Mouse (Mus musculus) R1 (cell line): ENCODE results near the gene Cfap58.

Source experiments
- DNase-seq: peaks from one replicate; pipeline ENCODE4 v3.0.0-alpha.2; 2018; ENCODE audit warnings: low read depth, low spot score

The Cfap58 gene

DNA sequence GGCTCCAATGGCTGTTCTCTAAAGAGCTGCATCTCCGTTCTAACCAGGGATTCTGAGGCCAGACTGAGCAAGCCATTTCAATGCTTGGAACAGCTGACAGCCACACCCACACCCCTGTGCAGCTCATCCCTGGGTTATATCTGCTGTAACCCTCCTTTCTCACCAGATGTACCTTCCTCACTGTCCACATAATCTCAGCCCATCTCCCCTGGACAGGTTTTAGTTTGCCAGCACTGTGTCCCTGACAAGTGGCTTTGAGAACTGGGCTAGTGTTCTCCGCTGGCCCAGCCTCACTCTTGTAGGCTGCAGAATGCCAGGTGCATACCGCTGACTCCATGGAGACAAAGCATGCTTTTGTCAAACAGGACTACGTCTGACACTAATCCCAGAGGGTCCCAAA lies 20.1 kb upstream of the Cfap58 start:
- DNase-seq = no peak

DNA sequence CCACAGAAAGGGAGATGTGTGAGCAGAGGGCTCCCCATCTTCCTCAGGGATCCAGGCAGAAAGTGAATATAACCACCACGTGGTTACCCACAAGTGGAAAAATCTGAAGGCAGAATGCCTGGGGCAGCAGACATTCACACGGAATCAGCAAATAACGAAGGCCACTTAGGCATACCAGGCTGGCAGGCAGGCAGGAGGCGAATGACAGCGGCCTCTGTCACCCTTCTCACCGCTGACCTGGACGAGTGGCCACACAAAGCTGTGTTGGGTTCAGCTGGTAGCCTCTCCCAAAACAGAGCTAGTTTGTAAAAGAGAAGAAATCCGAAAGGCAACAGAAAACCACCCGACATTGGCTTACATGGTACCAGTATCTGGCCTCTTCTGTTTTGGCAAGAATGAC lies 19.5 kb upstream of the Cfap58 start:
- DNase-seq = no peak

DNA sequence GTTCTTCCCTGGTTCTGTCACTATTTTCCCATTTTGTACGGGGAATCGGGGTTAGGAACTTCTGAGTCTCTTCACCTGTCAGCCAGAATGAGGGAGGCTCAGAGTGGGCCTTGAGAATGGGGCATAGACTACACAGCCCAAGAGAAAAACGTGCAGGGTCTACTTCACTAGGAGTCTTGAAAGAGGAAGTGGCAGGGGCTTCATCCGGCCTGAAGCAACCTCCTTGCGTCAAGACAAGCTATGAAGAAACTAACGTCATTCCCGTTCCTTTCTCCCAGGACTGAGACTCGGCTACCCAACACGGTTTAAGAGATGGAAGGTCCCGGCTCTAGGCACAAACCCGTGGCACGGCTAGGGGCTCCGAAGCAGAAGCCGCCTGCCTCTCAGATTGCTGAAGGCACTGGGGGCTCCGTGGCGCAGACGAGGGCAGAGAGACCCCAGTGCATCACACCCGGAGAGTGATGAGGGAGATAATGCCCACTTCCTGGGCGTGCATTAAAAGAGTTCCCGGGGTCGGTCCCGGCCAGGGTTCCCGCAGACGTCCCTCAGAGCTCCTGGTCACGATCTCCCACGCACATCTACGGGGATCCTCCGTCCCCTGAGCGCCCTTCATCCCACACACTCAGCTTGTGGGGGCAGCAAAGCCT lies 18.9 kb upstream of the Cfap58 start:
- peak; percentile 31 for DNase-seq

DNA sequence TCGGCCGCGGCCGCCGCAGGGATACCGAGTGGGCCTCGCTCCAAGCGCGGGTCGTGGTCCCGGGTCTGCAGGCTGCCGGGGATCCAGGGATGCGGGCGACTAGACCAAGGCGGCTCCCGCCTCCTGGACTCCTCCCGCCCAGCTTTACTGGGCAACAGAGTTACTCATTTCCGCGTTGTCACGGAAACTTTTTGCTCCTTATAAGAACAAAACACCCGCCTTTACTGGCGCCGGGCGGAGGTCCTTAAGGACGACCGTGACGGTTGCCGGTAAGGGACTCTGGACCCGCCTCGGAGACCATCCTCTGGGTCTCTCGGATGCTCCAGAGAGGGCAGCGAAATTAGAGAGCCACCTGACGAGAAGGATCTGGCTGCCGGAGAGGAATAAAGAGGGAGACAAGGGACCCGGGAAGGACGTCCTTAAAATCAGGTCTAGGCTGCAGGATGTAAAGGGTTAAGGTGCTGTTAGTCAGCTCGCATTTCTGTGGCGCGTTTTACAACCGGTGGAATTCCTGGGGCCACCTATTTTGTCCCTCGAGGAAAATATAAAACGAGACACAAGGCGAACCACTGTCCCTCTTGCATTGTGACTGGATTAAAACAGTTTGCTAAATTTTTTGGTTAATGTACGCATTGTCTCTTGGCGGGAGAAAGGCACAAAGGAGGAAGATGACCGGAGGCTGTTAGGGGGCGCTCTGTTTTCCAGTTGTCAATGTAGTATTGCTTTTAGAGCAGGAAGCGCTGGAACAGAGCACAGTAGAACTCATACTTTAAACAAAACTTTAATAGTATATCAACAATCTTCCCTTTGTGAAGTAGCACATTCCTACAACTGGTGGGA lies 18.1 kb upstream of the Cfap58 start, which contains the start of the genes Cfap43 and Itprip:
Gene Cfap43, minus strand, starts transcription at position 162 of the 840 bp plus-strand sequence.
Gene Itprip, minus strand, starts transcription at position 174 of the 840 bp plus-strand sequence.
- DNase-seq = peak; percentile 87

DNA sequence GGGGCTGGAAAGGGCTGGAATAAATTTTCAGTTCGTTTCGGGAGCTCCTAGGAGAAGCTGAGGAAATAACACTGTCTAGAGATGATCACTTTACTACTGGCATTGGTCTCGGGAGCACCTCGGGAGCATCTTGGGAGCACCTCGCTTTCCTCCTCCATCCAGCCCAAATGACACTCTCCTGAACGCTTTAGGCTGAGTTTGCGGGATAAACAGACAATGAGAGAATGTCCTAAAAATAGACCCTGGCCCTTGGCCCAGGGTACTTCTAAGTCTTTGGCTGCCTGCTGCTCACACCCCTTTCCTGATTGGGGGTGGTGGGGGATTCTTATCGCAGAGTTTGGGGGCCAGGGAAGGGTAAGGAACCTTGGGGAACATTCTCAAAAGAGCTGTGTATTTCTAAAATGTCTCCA lies 17.5 kb upstream of the Cfap58 start:
- DNase-seq = no peak

DNA sequence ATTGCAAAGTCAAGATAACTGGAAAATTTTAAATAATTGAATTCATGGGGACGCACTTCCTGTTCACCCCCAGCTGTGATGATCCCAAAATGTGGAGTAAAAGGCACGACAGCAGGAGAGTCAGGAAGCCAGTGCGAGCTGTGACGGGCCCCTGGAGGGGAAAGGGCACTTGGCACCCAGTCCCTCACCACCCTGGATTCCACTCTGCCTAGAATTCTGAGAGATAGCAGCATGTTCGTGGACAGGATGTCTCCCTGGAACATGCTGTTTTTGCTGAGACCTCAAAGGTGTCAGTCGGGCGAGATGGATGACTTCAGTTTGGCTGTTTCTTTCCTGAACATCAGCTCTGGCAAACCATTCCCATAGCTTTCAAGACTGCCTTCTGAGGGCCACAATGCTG lies 11.7 kb upstream of the Cfap58 start:
- DNase-seq = no peak

DNA sequence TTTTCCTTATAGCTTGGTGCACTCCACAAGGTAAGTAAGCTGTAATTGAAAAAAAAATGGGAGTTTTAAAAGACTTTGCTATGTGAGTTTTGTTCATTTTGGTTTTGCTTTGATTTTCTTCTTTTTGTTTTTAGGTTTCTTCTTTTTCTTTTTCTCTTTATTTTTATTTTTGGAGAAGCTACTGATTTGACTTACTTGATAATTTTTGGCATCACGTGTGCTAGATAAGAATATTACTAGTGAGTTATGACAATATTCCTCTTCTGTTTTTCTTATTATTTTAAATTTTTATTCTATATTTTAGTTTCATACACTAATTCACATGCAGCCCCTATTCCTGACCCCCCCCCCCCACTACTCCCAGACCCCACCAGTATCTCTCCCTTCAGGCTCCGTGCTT lies 10.4 kb upstream of the Cfap58 start:
- DNase-seq = no peak

DNA sequence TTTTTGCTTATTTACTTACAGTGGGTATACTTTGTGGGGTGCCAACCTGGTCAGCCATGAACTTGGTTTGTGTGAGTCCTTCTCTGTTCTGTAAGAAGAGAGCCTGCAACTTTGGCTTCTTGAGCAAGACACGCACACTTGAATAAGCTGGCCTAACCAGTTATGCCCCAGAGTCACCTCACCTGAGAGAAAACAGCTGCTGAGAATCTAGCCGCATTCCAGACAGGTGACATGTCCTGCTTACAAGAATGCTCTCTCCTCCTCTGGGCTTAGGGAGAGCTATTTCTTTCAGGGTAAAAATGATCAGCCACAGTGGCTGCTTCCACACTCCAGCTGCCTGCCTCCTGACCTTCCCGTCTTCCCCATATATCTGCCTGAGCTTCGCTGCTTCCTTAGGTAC lies 8.4 kb upstream of the Cfap58 start:
- DNase-seq = no peak

DNA sequence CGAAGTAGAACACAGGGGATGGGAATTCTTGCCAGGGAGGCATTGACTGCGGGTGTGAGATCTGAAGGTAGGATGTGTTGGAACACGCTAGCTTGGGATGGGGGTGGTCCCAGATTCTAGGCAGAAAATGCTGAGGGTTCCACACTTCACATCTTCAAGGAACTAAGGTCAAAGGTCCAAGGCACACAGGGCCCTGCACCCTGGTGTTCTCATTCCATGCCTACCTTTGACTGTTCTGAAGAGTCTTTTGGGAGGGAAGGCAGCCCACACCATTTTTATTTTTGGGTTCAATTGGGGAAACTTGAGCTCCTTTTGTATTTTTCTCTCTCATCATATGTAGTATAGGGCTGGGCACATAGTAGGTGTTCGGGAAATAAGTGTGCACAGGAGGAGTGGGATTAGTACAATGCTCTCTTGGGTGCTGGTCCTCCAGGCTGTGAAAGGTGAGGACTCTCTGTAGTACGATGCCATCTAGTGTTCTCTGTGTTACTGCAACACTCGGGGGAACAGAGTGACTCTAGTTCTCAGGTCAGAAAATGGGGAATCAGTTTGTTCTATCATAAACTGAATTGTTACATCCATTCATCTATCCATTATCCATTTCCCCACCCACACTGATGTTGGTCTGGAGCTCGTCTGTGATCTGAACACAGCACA lies 5.4 kb upstream of the Cfap58 start:
- DNase-seq = peak; percentile 57

DNA sequence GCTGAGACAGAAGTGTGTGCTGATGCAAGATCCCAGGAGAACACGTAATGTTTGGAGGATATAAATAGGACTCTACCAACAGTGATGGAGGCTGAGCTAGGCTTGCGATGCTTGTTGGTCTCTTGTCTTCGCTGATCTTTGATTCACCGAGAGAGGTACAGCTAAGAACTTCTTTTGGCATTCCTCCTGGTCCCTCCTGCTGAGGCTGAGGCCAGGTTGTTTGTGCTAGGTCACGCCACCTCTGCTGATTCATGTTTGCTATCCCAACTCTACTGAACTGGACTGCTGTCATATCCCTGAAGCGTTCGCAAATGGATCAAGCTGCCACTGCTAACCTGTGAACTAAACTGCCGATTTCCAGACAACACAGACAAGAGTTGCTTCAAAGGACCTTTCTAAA lies 3.3 kb upstream of the Cfap58 start:
- peak; percentile 49 for DNase-seq

DNA sequence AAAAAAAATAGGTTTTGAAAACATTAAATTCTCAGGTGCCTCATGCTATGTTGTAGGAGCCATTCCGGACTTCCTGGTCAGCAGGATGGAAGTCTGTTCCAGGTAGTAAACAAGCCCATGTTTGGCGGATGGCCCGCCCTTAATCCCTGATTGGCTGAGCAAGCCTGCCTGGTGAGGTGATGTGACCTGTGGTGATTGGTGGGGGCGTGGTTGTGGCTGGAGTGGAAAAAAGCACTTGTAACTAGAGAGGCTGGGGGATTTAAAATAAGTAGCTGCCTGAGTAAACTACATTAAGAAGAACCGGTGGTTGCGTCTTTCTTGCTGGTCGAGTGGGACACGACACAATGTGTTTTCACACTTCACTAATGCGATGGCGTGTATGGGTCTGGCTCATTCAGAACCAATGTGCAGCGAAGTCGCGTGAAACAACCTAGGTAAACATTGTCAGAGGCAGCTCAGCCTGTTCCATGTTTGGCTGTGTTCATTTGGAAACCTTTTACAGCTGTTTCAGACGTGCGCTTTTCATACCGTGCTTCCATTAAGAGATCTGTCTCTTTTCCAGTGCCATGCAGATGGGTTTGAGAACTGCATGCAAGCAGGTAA lies 2.7 kb upstream of the Cfap58 start:
- DNase-seq = peak; percentile 61

DNA sequence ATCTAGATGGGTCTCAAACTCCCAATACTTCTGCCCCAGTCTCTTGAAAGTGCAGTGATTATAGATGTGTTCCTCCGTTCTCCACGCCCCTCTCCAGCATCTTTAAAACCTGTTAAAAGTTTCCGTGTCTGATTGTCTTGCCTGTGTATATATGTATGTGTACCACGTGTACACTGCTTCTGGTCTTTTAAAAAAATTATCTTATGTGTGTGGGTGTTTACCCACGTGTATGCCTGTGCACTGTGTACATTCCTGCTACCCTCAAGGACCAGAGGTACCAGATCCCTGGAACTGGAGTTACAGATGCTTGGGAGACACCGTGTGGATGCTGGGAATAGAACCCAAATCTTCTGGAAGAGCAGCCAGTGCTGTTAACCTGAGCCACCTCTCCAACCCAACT lies 1.9 kb upstream of the Cfap58 start:
- no peak for DNase-seq

DNA sequence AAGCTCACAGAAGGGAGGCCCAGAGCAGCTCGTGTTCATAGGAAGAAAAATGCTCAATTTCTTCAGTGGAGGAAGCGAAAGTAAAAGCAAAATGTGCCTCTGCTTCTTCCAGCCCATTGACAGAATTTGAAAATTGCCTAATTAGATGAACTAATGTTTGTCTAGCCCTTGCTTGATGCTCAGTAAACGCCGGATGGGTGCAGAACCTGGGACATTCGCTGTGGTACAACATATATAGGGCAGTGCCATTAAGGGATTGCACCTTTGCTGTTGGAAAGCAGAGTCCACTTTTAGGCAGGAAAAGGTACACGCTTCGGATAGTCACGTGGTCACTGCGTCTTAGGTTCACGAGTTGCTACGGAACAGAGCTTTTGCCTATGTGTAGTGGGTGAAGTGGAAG lies 985 bp upstream of the Cfap58 start:
- no peak for DNase-seq

DNA sequence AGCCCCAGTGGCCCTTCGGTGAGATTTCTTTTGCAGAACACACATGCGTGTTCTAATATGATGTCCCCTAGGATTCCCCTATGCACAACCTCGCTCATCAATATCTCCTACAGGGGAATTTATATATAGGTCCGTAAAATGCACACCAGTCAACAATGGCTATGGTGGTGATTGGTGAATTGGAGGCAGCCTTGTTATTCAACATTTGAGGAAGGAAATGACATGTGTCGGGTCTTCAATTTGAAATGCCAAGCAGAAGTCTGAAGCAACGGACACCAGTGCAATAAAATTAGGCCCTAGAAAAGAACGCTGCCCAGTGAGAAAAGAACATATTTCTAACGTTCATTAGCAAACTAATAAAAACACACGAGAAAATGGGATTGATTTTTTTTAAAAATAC lies 537 bp upstream of the Cfap58 start:
- no peak for DNase-seq

DNA sequence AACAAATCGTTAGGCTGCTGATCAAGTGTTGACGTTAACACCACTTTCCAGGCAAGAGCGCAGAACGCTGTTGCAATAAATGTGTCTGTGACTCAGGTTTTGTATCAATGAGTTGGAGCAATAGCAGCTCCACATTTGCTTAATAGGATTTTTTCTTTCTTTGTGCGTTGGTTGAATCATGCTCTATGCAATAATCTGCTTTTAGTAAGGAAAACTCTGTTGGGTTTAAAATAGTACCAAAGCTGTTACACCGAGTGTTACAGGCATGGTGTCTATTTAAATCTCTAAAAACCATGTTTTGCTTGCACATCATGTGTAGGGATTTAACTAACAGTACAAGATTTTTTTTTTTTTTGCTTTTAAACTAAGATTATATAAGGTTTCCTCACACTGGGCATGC lies 1.9 kb downstream of the Cfap58 start:
- DNase-seq = no peak

DNA sequence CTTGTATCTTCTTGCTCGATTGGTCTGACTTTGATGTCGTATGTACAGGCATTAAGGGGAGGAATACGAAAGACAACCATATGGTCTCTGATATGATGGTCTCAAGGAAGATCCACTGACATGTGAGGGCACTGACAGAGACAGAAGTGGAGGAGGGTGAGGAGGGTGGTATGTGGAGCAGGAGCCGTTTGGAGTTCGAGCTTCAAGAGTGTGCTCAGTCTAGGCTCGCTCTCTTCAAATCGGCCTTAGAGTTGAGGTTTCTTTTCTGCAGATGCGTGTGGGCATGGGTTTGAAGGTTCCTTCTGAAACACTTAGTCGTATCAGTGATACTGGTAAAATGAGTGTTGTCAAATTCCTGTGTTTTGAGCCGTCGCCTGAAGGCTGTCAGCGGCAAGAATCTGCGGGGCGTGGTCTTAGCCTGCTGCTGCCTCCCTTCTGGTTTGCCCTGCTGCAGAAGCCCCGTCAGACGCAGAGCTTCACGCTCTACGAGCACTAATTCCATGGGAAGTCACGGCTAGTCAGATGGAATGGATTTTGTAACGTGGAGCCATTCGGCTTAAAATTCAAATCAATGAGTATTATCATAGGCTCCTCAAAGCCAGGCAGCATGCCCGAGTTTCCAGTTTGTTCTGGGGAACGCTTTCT lies 9.5 kb downstream of the Cfap58 start:
- no peak for DNase-seq

DNA sequence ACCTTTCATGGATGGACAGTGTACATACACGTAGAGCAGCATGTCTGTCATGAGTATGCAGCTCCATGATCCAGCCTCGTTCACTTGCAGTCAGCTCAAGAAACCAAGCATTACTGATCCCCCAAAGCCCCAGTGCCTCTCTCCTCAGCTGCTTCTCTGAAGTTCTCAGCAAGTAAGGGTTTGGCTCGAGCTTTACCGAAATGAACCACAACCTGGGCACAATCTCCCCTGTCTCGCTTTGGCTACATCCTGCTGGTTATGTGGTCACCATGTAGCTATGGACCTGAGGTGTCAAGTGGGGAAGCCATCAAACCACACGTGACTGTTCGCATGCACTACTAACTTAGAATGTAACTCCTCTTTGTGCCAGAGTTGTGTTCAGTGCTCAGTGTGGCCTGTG lies 13.5 kb downstream of the Cfap58 start:
- DNase-seq = no peak

DNA sequence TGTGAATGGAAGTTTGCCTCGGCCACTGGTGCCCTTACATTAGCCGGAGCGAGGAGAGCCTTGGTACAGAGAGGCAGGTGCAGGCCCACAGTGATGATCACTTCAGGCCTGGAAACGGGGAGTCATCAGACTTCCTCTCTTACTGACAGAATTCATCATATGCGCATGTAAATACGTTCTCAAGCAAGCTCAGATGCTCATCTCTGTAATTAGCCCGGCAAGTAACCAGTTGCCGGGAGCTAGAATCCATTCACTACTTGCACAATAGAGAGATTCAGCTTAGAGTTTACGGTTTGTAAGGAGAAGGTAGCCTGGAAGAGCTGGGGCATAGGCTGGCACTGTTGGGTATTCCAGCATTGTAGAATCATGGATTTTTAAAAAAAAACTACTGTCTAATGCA lies 15.7 kb downstream of the Cfap58 start:
- DNase-seq = no peak

DNA sequence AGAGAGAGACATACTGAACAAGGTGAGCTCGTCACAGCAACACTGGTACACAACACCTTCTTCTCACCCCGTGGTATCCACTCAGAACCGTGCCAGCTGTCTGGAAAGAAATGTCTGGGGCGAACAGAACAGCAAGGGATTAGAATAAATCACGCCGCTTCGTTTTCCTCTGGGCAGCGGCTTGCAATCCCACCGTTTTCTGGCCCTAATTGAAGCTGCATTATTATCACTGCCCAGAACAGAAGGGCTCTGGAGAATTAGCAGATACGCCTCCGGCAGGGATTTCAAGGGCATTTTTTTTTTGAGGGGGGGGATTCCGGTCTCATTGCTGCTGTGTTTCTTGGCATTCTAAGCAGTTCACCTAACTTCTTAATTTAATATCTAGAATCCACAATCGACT lies 20.7 kb downstream of the Cfap58 start:
- DNase-seq = no peak

DNA sequence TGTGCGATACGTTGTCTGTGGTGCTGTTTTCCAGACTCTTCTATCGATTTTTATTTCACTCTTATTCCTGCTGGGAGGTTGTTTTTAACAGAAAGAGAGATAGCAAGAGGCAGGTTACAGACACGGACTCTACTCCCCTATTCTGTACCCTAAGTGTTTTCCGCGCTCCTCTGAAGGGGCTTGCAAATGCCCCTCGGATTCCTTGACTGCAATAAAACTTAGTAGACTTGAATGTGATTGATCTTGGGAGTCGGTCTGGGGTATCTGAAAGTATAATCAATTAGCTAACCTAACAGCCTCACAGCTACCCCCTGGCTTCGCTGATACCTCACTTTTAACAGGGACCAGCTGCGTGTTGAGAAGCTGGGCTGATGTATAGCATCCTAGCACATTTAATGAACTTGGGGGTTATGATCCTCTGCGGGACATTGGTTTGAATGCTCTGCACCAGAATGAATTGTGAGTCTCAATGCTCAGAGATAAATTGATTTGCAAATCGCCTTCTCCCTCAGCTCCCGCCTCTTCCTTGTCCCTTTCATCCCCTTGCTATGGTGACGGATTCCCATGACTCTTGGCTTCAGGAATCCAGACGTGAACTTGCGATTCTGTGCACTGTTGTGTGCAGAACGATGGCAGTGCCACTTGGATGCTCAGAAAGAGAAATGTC lies 31.7 kb downstream of the Cfap58 start:
- no peak for DNase-seq

DNA sequence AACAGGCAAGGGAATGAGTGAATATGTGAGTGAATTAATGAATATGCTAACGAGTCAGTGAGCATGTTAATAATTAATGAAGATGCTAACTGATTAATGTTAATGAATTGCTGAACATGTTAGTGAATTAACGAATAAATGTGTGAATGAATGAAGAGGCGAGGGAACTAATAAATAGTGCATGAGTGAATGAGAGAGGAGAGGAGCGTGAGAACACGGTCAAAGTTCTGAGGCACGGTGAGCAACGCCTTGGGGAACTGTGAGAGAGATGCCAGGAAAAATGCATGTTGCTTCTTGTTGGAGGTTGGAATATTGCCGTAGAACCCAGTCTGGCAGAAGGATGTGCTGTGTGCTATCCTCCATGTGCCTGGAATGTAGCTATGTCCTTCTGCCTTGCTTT lies 33.6 kb downstream of the Cfap58 start:
- DNase-seq = no peak
